Mouse (Mus musculus) adrenal gland, adult 8-10 months (tissue): ENCODE measurements at regions not wholly inside any gene's neighbourhood (a gene's known extent, or its start where the extent isn't known, plus 50 kb on each side); places are given as distances from the start of the nearest gene placed in this dataset.
"Not testable (repeated sequence)": the region's sequence is repeated elsewhere in the genome, so short reads cannot be mapped to it uniquely, and the experiment has no call there.

Source experiments
- DNase-seq: peaks from one replicate; pipeline ENCODE4 v3.0.0; 2022

- DNase-seq: not testable (repeated sequence)
Observed at GRCm38 (mm10) chr11:91167336-91167735, 410.0 kb downstream of the Kif2b start.

GRCm38 (mm10) chr11:91133753-91134270 is 443.5 kb downstream of the Kif2b start:
- DNase-seq: no peak

GRCm38 (mm10) chr11:91132771-91133380 is 444.5 kb downstream of the Kif2b start:
- no peak for DNase-seq

- no peak for DNase-seq
Observed at GRCm38 (mm10) chr11:91131960-91132359, 443.8 kb upstream of the Tom1l1 start.

GRCm38 (mm10) chr11:91098186-91098585 is 410.0 kb upstream of the Tom1l1 start:
- DNase-seq: no peak

GRCm38 (mm10) chr11:91097552-91097951 is 409.4 kb upstream of the Tom1l1 start:
- no peak for DNase-seq

- DNase-seq: no peak
Observed at GRCm38 (mm10) chr11:91096000-91096652, 408.0 kb upstream of the Tom1l1 start.

GRCm38 (mm10) chr11:91065365-91065764 is 377.2 kb upstream of the Tom1l1 start:
- DNase-seq: no peak

GRCm38 (mm10) chr11:91056966-91057597 is 368.9 kb upstream of the Tom1l1 start:
- no peak for DNase-seq

- no peak for DNase-seq
Observed at GRCm38 (mm10) chr11:91053321-91053720, 365.2 kb upstream of the Tom1l1 start.

- no peak for DNase-seq
Observed at GRCm38 (mm10) chr11:91051646-91052045, 363.5 kb upstream of the Tom1l1 start.

- no peak for DNase-seq
Observed at GRCm38 (mm10) chr11:91041486-91041885, 353.3 kb upstream of the Tom1l1 start.
